Mouse (Mus musculus): ENCODE results near the gene Kcnd3. TPM values are rescaled to one million over a fixed set of nuclear protein-coding genes. Genes with fewer than 3 reads are reported as not detected.

Gene Kcnd3
- total RNA-seq, 2 experiments from 2014 or later = 5.1 to 5.8 TPM

DNA sequence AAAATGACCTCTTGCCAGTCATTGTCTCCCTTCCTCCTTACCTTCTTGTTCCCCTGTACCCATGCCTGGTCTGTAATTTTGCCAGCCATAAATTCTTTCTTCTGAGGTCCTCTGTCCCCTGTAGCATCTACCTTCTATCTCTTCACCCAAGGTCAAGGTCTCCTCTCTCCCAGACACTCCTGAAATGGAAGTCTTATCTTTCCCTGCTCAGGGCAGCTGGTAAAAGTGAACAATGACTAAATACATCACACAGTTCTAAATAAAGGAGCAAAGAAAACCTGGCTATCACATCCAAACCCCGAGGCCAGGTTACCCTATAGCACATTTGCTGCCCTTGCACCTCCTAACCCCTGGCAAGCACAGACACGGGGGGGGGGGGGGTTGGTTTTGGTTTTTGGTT lies 208.4 kb downstream of the Kcnd3 start:
- DNase-seq = no peak

DNA sequence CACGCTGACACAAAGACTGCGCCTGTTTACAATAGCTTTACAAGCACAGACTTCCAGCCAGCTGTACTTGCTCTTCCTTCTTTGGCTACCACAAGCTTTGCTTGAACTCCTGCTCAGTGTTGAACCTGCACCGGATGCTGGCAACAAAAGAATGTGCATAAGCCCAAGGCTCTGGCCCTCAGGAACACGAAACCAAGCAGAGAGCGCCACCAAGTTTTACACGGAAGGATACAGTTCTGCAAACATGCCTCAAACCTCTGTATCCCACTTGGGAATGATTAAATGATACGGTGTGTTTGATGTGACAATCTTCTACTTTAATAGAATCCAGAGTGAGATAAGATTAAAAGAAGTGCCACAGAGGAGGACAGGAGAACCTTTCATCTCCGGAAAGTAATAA lies 210.9 kb downstream of the Kcnd3 start:
- no peak for DNase-seq

DNA sequence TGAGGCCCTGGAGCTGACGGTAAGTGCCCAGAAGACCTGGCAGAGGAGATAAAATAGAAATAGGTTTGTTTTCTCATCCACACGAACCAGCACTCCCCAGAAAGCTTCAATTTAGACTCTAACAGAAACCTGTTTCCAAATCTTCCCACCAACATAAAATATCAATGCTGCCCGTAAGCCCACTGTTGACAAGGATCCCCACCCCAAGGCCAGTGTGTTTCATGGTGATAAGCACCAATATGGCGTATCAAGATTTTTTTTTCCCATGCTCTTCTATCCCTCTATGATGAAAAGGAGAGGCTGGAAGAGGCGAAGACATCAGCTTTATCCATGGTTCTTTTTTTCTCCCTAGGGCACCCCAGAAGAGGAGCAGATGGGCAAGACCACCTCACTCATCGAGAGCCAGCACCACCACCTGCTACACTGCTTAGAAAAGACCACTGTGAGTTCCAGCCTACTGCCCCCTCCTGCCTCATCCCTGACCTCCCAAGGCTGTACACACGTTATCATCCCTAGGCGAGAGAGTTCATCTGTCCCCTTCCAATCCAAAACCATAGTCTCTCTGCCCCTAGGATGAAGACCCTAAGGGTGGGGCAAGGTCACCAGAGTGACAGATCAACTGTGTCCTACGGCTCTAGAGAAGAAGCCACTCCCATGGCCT lies 213.1 kb downstream of the Kcnd3 start:
- no peak for DNase-seq

DNA sequence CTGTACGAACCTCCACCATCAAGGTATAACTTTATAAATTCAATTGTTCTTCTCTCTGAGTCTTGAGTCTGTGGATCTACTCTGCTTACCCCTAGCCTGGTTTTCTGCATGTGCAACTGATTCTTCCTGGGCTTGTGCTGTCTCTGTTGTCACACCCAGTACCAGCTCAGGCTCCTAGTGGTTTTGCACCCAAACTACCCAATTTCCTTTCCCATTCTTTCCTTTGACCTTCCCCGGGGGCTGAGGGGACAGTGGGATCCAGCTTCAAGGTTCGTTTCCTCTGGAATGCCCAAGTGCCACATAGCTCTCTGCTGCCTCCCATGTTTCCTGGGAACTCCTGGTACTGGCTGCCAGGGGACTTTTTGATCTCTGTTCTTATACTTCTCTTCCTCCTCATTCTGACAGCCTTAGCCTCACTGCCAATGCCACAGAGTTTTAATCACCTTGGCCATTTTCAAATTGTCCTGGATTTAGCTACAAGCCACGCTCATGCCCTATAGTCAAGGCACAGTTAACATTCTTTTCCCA lies 214.9 kb downstream of the Kcnd3 start:
- no peak for DNase-seq

DNA sequence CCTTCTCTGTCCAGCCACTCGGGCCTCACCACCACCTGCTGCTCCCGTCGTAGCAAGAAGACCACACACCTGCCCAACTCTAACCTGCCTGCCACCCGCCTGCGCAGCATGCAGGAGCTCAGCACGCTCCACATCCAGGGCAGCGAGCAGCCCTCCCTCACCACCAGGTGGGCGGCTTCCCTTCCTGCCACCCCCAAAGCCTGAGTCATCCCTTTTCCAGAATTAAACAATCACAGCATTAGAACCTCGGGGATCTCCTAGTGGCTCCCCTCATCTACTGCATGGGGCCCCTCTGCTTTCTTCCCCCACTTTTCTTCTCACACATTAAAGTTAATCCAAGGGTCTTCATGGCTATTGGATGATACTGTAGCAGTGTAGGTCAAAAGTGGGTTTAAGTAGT lies 216.0 kb downstream of the Kcnd3 start:
- DNase-seq = no peak

DNA sequence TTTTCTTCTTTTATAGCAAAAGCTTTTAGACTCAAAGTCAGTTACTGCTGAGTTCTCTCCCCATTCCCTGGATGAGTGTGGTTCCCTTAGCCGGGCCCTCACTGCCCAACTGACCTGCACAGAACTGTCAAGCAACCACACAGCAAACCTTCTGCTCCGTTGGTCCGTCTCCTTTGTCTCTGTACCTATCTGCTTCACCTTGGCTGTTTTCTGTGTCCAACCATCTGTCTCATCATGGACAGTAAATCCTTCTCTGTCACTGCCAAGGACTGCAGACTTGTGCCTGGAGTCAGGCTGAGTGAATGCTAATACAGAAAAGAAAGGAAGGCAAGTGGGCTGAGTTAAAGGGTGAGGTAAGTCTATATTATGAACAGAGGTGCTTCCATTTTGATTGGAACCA lies 217.6 kb downstream of the Kcnd3 start:
- no peak for DNase-seq

DNA sequence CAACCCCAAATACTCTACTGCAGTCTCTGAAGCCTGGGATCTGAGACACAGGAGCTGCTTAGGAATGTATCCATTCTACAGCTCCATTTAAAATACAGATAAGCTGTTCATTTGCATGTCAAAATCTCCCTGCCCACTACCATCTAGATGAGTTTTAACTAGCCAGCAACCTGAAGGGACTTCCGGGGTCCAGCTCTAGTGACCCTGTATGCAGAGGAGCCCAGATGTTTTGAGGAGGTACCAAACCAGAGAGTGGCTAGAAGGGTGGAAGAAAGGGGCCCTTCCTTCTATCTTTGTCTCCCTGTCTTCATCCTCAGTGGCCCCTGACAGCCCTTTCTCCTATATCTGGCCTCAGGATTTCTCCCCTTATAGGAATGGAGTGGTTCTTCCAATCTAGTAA lies 218.7 kb downstream of the Kcnd3 start:
- no peak for DNase-seq

DNA sequence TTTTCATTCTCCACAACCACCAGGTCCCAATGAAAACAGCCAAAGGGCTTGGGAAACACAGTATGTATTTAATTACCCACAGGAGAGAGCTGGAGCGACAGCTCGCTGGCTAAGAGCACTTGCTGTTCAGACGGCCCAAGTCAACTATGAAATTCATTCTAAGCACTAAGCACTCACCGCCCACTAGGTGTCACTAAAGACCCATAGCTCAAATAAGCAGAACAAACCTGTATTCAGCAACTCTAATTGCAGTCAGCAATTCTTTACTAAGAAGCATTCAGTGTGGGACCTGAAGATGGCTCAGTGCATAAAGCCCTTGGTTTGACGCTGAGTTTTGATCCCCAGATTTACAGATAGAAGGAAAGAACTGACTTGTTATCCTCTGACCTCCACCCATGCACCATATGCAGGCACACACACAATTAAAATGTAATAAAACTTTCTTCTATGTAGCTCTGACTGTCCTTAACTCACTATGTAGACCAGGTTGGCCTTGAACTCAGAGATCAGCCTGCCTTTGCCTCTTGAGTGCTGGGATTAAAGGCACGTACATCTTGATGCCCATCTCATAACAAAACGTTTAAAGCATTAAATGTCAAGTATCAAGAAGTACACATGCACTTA lies 222.6 kb downstream of the Kcnd3 start:
- peak; percentile 73 for DNase-seq

DNA sequence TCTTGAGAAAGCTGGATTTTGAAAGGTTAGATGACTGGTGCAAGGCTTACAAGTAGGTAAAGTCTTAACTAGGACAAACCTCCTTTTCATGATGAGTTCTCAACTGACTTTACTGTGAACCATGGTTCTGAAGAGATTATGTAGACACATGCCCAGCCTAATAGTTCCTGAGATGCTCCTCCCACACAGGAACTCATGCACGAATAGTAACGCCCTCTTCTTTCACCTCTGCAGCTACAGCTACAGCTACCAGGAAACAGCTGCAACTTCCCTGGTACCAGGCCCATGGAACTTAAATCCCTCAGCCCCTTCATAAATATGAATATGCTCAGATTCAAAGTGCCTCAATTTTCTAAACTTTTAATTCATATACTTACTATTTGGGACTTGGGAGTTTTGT lies 223.8 kb downstream of the Kcnd3 start:
- no peak for DNase-seq

DNA sequence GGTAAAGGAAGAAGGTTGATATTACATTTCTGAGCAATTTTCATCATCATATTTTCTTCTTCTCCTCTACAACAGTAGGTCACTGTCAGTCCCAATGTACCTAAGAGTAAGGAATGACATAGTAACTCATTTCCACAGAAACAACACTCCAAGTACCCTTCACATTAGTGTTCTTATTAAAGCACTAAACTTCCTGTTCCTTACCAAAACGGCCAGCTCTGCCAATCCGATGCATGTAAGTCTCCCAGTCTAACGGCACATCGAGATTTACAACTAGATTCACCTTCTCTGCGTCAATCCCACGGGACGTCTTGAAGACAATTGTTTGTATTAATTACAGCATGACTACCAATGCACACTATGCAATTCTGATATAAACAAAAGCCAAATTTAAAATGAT lies 228.2 kb downstream of the Kcnd3 start:
- no peak for DNase-seq

DNA sequence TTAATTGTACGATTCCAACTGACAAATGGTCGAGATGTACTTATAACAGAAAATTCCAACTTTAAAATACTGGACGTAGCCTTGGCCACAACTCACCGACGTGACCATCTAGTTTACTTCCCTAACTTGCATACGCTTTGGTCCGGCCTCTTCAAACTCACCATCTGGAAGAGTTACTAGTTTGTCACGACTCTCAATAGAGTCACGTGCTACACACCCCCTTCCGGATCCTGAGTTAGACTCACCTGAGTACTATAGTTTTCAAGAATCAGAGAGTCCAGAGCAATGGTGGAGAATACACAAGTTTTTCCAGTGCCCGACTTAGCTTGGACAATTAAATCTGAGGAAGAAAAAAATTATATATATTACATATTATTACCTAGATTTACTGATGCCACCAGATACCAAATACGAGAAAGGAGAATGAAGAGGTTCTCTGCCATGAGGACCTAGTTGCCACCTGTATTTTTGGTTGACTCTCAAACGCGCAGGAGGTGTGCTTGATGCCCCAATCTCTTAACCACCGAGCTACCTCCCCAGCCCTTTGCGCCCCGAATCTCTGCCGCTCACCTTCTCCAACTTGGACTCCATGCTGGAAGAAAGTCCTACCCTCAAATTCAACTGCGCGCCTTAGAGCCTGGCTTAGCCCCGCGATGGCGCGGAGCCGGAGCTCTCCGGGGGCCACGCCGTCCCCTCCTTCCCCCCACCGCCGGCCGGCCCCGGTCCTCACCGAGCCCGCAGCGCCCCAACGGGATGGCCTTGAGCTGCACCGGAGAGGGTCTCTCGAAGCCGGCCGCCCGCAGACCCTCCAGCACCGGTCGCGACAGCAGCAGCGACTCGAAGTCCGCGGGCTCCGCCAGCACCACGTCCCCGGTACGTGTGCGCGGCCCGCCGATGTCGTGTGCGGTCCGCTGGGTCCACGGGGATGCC lies 234.5 kb downstream of the Kcnd3 start:
- DNase-seq = no peak

DNA sequence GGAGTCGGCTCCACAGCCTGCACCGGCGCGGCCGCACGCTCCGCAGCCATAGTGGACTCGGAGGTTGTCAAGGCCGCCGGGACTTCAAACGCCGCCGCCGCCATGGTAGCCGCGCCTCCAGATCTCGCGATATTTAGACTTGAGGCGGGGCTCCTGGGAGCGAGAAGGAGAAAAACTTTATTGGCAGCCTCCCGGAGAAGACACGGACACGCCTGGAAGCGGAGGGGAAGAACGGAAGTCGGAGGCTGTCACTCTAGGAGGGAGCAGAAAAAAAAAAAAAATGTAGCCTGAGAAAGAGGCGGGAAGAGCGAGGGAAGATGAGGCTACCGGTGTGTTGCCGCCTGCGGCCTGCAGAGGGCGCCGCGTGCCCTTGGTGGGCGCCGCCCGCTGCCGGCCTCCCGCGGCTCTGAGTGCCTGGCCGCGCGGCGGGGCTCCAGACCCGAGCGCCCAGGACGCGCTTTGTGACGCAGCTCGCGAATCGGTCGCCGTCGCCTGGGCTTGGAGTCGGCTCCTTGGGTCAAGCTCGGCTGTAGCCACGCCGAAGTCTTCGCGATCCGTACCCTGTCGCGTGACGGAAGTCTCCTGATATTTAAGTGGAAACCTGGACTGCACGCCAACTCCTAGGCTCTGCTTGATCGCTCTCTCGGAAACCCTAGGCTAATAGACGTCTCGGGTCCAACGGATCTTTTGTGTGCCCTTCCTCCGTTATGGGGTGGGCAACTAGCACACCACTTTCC lies 235.4 kb downstream of the Kcnd3 start, which contains the start of gene Ddx20:
TSS of gene Ddx20 (minus strand) at position 251 of the 737 bp plus-strand sequence.
- peak; percentile 95 for DNase-seq

DNA sequence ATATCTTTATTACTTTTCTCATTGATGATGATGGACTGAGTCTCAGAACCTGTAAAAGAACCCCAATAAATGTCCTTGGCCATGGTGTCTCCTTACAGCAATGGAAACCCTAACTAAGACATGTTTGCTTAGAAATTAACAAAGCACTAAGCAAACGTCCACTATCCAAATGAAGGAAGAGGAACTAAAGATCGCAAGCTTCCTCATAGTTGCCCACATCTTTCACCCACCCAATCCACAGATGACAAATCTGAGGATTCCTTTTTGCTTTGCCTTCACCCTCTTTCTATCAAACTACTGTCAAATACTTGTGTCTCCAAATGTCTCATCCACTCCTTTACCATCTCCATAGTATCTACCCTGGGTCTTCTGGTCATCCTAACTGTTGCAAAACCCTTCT lies 236.4 kb downstream of the Kcnd3 start:
- no peak for DNase-seq

DNA sequence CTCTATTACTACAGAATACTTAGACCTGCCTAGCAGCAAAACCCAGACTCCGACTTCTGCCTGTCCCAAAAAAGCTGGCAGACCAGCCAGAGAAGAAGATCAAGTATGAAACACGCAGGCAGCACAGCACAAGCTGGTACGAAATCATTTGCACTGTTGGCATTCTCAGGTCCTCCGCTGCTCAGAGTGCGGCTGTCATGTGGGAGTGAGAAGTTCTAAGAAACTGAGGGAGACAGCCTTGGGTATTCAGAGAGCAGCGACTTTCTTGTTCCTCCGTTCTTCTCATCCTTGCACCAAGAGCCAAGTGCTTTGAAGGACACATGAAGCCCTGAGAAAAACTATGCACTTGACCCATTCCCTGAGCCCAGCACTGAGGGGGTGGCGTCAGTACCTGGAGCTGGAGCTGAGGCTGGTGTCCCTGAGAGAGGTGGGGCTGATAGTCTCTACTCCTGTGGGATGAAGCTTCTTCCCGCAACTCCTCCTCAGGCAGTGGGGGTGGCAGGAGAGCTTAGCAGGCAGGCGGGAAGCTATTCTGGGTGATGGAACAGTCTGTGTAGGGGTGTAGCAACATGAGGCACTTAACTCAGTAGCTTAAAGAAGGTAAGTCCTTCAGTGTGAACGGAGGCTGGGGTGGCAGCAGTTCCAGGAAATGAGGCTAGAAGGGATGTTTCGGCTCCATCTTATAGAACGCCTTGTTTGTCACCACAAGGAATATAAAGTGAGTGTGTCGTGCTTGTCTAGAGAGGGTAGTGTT lies 241.4 kb downstream of the Kcnd3 start:
- DNase-seq = no peak

DNA sequence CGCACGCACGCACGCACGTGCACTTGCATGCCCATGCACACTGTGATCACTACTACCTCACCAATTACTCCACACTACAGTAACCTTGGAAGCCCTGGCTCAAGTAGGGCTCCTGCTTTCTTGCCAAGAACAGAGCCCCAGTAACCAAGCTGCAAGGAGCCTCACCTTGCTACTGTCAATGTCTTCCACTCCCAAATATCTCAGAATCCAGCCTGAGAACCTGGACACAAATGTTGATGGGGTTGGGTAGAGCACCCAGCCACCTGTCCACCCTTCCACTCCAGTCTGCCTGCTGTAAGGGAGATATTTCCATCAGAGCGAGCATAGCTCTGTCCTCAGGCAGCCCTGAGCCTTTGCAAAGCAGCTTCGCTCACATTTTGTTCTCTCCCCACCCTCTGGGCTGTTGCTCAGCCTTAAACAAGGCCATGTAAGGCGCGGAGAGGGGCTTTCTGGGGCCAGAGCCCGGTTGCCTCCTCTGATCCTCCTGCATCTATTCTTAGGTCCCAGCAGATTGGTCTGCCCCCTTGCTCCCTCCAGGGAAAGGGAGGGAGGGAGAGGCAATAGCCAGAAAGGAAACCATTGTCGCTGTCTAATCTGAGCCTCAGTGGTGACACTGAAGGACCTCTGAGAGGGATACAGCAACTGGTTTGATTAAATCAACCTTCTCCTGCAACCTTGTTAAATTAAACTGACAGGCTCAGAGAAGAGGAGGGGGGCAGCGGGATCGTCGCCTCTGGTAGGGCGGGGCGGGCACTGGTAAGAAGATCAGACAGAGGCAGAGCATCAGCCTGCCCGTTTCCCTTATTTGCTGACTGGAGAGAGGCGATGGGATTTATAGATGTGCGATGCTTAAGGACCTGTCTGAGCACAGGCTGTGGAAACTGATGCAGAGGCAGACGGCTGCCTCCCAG lies 243.6 kb downstream of the Kcnd3 start:
- DNase-seq = no peak

DNA sequence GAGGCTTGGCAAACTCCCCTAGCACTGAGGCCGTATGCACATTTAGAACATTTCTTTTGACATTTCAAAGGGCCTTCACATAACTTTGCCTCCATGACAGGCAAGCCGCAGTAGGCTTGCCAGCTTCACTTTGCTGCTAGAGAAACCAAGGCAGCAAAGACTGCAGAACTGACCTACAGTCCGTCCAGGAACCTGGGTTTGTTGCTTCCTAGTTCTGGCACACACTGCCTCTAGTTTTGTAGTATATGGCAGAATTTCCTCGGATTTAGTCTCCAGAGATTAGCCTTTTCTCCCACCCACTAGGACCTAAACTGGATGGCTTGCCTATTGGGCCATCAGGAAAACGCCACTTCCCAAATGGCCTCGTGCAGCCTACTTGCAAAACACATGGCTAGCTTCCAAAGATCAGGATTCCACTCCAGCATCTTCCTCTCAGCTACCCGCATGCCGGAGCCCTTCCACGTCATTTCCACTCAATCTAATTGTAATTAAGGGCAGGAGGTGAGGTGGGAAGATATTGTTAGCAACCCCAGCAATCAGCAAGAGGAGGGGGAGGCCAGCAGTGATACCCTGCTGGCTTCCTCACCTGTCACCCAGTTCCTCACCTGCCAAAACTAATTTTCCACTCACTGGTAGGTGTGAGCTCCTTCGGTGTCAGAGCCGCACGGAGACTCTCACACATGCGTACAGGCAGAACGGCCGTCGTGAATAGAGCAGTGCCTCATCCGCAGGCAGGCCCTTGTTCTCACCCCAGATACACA lies 244.4 kb downstream of the Kcnd3 start:
- DNase-seq = peak; percentile 42

DNA sequence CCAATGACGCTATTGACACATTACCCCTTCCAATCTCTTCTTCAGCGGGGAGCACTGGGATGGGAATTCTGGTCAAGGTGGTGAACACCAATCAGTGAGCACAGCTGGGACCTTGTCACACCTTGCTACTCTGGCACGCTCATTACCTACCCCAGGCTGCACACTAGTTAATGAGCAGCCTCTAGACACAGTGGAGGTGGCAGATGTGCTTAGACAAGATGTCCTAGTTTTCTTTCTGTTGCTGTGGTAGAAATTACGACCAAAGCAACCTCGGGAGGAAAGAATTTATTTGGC lies 245.0 kb downstream of the Kcnd3 start:
- no peak for DNase-seq

DNA sequence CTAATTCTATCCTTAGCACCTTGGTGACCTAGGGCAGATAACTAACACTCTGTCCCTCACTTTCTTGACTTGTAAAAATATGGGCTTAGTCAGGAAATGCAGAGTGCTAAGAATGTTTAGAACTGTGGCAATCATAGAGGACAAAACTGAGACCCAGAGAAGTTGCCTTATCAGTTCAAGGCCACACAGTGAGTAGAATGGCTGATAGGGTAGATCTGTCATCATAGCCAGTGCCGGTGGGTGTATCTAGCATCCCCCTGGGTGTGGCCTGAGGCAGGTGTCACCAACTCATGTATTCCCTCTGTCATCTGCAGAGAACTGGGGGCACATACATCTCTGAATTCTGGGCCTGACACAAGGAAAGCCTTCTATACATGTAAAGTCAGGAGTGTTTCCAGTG lies 246.2 kb downstream of the Kcnd3 start:
- DNase-seq = no peak

DNA sequence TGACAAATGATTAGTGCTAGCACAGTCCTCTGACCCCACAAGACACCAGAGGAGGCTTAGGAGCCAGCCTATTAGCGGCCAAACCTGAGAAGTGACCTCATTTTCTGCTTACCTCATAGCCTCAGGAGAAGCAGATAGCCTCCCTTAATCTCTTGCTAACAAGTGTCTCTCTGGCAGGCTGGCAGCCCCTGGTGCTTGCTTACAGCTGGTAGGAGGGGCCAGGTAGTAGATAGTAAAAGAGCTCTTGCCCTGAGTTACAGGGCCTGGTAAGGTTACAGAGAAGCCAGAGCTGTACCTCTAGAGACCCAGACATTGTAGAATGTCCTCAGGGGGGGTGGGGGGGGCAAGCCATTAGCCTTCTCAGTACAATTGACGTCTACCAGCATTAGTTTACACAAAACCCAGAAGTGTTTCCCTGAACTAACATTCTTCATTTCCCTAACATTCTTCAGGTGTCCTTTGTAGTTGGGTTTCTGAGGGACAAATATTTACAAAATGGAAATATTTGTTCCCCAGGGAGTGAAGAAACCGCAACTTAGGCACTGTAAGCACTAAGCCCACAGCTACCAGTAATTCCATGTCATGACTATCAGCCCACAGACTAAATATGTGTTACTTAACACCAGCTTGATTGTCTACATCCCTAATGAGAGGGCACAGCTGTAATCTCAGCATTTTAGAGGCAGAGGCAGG lies 247.3 kb downstream of the Kcnd3 start:
- no peak for DNase-seq
